Mouse (Mus musculus): ENCODE measurements around the gene B4galt3. TPM values are rescaled to one million over a fixed set of nuclear protein-coding genes. Genes with fewer than 3 reads are reported as not detected.
A peak's percentile ranks its signal among the peaks of the same experiment; 100 is the strongest.
"Not testable (repeated sequence)": the region's sequence is repeated elsewhere in the genome, so short reads cannot be mapped to it uniquely, and the experiment has no call there.

Gene B4galt3
- polyA plus RNA-seq, 1 experiment from 2014 or later, result 56.5 TPM

- no peaks in the 10 kb centered on the region for H3K9me3 ChIP-seq (ENCODE audit: control insufficient read depth, low read length)
- H3K9ac ChIP-seq (ENCODE audit: low read depth, low read length), result no peak overlapping the region
- no peak overlapping the region for H3K4me3 ChIP-seq (ENCODE audit: low read length)
- no peak overlapping the region for H3K4me2 ChIP-seq (ENCODE audit: low read depth, low read length)
- no peaks in the 10 kb centered on the region for H3K27me3 ChIP-seq (replicated peaks; ENCODE audit: control insufficient read depth, insufficient read depth, low read length)
- H3K27ac ChIP-seq (ENCODE audit: low read length), result no peak overlapping the region
- peaks cover 15% of the 10 kb centered on the region for H3K4me1 ChIP-seq (ENCODE audit: control insufficient read depth, insufficient read depth, low read length)
- WGBS, result 90% methylated on average over 19 of the region's 19 CpGs
- ATAC-seq, result no peak
- peaks cover 8% of the 10 kb centered on the region; the same call in 1 of the 2 replicates for H3K36me3 ChIP-seq (ENCODE audit: control insufficient read depth, insufficient read depth, low read length)
Observed at GRCm38 (mm10) chr1:171286517-171286916, 16.4 kb downstream of the B4galt3 start.

GRCm38 (mm10) chr1:171287136-171288081 lies 17.3 kb downstream of the B4galt3 start, which contains the start of gene Usp21:
Gene Usp21, minus strand, starts transcription at chr1:171287991.
- Histone ChIP-seq H3K27ac (ENCODE audit: low read length) (peak within 1 kb of the TSS; percentile 74), H3K9me3 (ENCODE audit: control insufficient read depth, low read length) (no peaks in the 10 kb centered on the region), H3K27me3 (replicated peaks; ENCODE audit: control insufficient read depth, insufficient read depth, low read length) (no peaks in the 10 kb centered on the region), H3K4me1 (ENCODE audit: control insufficient read depth, insufficient read depth, low read length) (peaks cover 9% of the 10 kb centered on the region), H3K36me3 (ENCODE audit: control insufficient read depth, insufficient read depth, low read length) (peaks cover 8% of the 10 kb centered on the region; the same call in 1 of the 2 replicates), H3K4me3 (ENCODE audit: low read length) (peak within 1 kb of the TSS; percentile 71), H3K9ac (ENCODE audit: low read depth, low read length) (peak within 1 kb of the TSS; percentile 90), H3K4me2 (ENCODE audit: low read depth, low read length) (peak within 1 kb of the TSS; percentile 73)
- ATAC-seq, result peak; percentile 95
- WGBS, result under 1% methylated on average over 45 of the region's 49 CpGs

GRCm38 (mm10) chr1:171288328-171288727 lies 18.2 kb downstream of the B4galt3 start:
- H3K9me3 ChIP-seq (ENCODE audit: control insufficient read depth, low read length), result no peaks in the 10 kb centered on the region
- peaks cover 8% of the 10 kb centered on the region; the same call in 1 of the 2 replicates for H3K36me3 ChIP-seq (ENCODE audit: control insufficient read depth, insufficient read depth, low read length)
- no peaks in the 10 kb centered on the region for H3K27me3 ChIP-seq (replicated peaks; ENCODE audit: control insufficient read depth, insufficient read depth, low read length)
- 61% methylated on average over 4 of the region's 4 CpGs for WGBS
- peaks cover 11% of the 10 kb centered on the region for H3K4me1 ChIP-seq (ENCODE audit: control insufficient read depth, insufficient read depth, low read length)
- no peak overlapping the region for H3K9ac ChIP-seq (ENCODE audit: low read depth, low read length)
- H3K4me2 ChIP-seq (ENCODE audit: low read depth, low read length), result no peak overlapping the region
- no peak for ATAC-seq
- H3K4me3 ChIP-seq (ENCODE audit: low read length), result no peak overlapping the region; the same call in 1 of the 2 replicates
- H3K27ac ChIP-seq (ENCODE audit: low read length), result 0 out of 2 replicates have a peak overlapping the region, but pooled peaks have one; percentile 6

- Histone ChIP-seq H3K27me3 (replicated peaks; ENCODE audit: control insufficient read depth, insufficient read depth, low read length) (no peaks in the 10 kb centered on the region), H3K27ac (ENCODE audit: low read length) (no peak overlapping the region), H3K9ac (ENCODE audit: low read depth, low read length) (no peak overlapping the region), H3K4me3 (ENCODE audit: low read length) (peak overlapping the region; percentile 78), H3K9me3 (ENCODE audit: control insufficient read depth, low read length) (no peaks in the 10 kb centered on the region), H3K36me3 (ENCODE audit: control insufficient read depth, insufficient read depth, low read length) (no peaks in the 10 kb centered on the region), H3K4me1 (ENCODE audit: control insufficient read depth, insufficient read depth, low read length) (0 out of 2 replicates have a peak, but pooled peaks cover 3% of the 10 kb centered on the region), H3K4me2 (ENCODE audit: low read depth, low read length) (peak overlapping the region; percentile 84)
- no peak for ATAC-seq
- WGBS, result 77% methylated on average over 3 of the region's 3 CpGs
Observed at GRCm38 (mm10) chr1:171293351-171293750, 23.2 kb downstream of the B4galt3 start.

GRCm38 (mm10) chr1:171293906-171294297 lies 23.8 kb downstream of the B4galt3 start:
- WGBS, result 30% methylated on average over 5 of the region's 5 CpGs
- ATAC-seq, result no peak
- Histone ChIP-seq H3K4me2 (ENCODE audit: low read depth, low read length) (peak overlapping the region; percentile 84), H3K27ac (ENCODE audit: low read length) (peak overlapping the region; percentile 98), H3K9me3 (ENCODE audit: control insufficient read depth, low read length) (no peaks in the 10 kb centered on the region), H3K27me3 (replicated peaks; ENCODE audit: control insufficient read depth, insufficient read depth, low read length) (no peaks in the 10 kb centered on the region), H3K4me3 (ENCODE audit: low read length) (peak overlapping the region; percentile 78), H3K4me1 (ENCODE audit: control insufficient read depth, insufficient read depth, low read length) (0 out of 2 replicates have a peak, but pooled peaks cover 3% of the 10 kb centered on the region), H3K9ac (ENCODE audit: low read depth, low read length) (peak overlapping the region; percentile 89), H3K36me3 (ENCODE audit: control insufficient read depth, insufficient read depth, low read length) (no peaks in the 10 kb centered on the region)

GRCm38 (mm10) chr1:171294298-171295062 lies 24.4 kb downstream of the B4galt3 start, which contains the start of gene Ufc1:
Gene Ufc1, minus strand, starts transcription at chr1:171295024.
- peak within 1 kb of the TSS; percentile 78 for H3K4me3 ChIP-seq (ENCODE audit: low read length)
- H3K9ac ChIP-seq (ENCODE audit: low read depth, low read length), result peak within 1 kb of the TSS; percentile 89
- H3K27ac ChIP-seq (ENCODE audit: low read length), result peak within 1 kb of the TSS; percentile 98
- no peaks in the 10 kb centered on the region for H3K9me3 ChIP-seq (ENCODE audit: control insufficient read depth, low read length)
- peak; percentile 85 for ATAC-seq
- no peaks in the 10 kb centered on the region for H3K27me3 ChIP-seq (replicated peaks; ENCODE audit: control insufficient read depth, insufficient read depth, low read length)
- under 1% methylated on average over 42 of the region's 42 CpGs for WGBS
- peak within 1 kb of the TSS; percentile 84 for H3K4me2 ChIP-seq (ENCODE audit: low read depth, low read length)
- H3K36me3 ChIP-seq (ENCODE audit: control insufficient read depth, insufficient read depth, low read length), result no peaks in the 10 kb centered on the region
- H3K4me1 ChIP-seq (ENCODE audit: control insufficient read depth, insufficient read depth, low read length), result 0 out of 2 replicates have a peak, but pooled peaks cover 3% of the 10 kb centered on the region

GRCm38 (mm10) chr1:171295063-171295402 lies 24.9 kb downstream of the B4galt3 start:
- no peaks in the 10 kb centered on the region for H3K27me3 ChIP-seq (replicated peaks; ENCODE audit: control insufficient read depth, insufficient read depth, low read length)
- WGBS, result 10% methylated on average over 3 of the region's 3 CpGs
- no peaks in the 10 kb centered on the region for H3K36me3 ChIP-seq (ENCODE audit: control insufficient read depth, insufficient read depth, low read length)
- H3K9me3 ChIP-seq (ENCODE audit: control insufficient read depth, low read length), result no peaks in the 10 kb centered on the region
- peak overlapping the region; percentile 46 for H3K4me2 ChIP-seq (ENCODE audit: low read depth, low read length)
- H3K27ac ChIP-seq (ENCODE audit: low read length), result peak overlapping the region; percentile 98
- peak overlapping the region; percentile 78 for H3K4me3 ChIP-seq (ENCODE audit: low read length)
- peak; percentile 11; the same call in 1 of the 2 replicates for ATAC-seq
- 0 out of 2 replicates have a peak, but pooled peaks cover 3% of the 10 kb centered on the region for H3K4me1 ChIP-seq (ENCODE audit: control insufficient read depth, insufficient read depth, low read length)
- peak overlapping the region; percentile 89 for H3K9ac ChIP-seq (ENCODE audit: low read depth, low read length)

GRCm38 (mm10) chr1:171298226-171298625 lies 28.1 kb downstream of the B4galt3 start:
- Histone ChIP-seq H3K4me1 (ENCODE audit: control insufficient read depth, insufficient read depth, low read length) (0 out of 2 replicates have a peak, but pooled peaks cover 2% of the 10 kb centered on the region), H3K27ac (ENCODE audit: low read length) (no peak overlapping the region), H3K27me3 (replicated peaks; ENCODE audit: control insufficient read depth, insufficient read depth, low read length) (no peaks in the 10 kb centered on the region), H3K9ac (ENCODE audit: low read depth, low read length) (no peak overlapping the region), H3K36me3 (ENCODE audit: control insufficient read depth, insufficient read depth, low read length) (no peaks in the 10 kb centered on the region), H3K9me3 (ENCODE audit: control insufficient read depth, low read length) (no peaks in the 10 kb centered on the region), H3K4me3 (ENCODE audit: low read length) (no peak overlapping the region), H3K4me2 (ENCODE audit: low read depth, low read length) (no peak overlapping the region)
- 66% methylated on average over 3 of the region's 3 CpGs for WGBS
- ATAC-seq, result no peak

GRCm38 (mm10) chr1:171306157-171306556 lies 36.0 kb downstream of the B4galt3 start:
- 69% methylated on average over 5 of the region's 5 CpGs for WGBS
- ATAC-seq, result not testable (repeated sequence)

More at GRCm38 (mm10) chr1:171306157-171306556, 36.0 kb downstream of the B4galt3 start:
- H3K4me1 ChIP-seq (ENCODE audit: control insufficient read depth, insufficient read depth, low read length); H3K9ac ChIP-seq (ENCODE audit: low read depth, low read length); H3K27me3 ChIP-seq (replicated peaks; ENCODE audit: control insufficient read depth, insufficient read depth, low read length); H3K27ac ChIP-seq (ENCODE audit: low read length); H3K4me3 ChIP-seq (ENCODE audit: low read length); H3K36me3 ChIP-seq (ENCODE audit: control insufficient read depth, insufficient read depth, low read length); H3K9me3 ChIP-seq (ENCODE audit: control insufficient read depth, low read length); H3K4me2 ChIP-seq (ENCODE audit: low read depth, low read length): not testable (repeated sequence)
